Mouse (Mus musculus) regulatory T cell (primary cell): ENCODE measurements at regions not wholly inside any gene's neighbourhood (a gene's known extent, or its start where the extent isn't known, plus 50 kb on each side); places are given as distances from the start of the nearest gene placed in this dataset.

Experiments used
- in situ Hi-C: fragments of 300-600 bp; cut with MboI, MseI; formaldehyde crosslinking; loops from one replicate; pipeline ENCODE4 v1.15.1; 2025; ENCODE audit warnings: high pct_unique_total_duplicates

GRCm38 (mm10) chr16:25083729-25084128 lies 202.9 kb upstream of the Tprg start:
- in situ Hi-C loops = no loop called here

- in situ Hi-C loops = no loop called here
Observed at GRCm38 (mm10) chr16:25087741-25088648, 198.6 kb upstream of the Tprg start.

- in situ Hi-C loops = no loop called here
Observed at GRCm38 (mm10) chr16:25088649-25089019, 198.0 kb upstream of the Tprg start.

GRCm38 (mm10) chr16:25104165-25104564 lies 182.5 kb upstream of the Tprg start:
- in situ Hi-C loops = no loop called here

- in situ Hi-C loops = no loop called here
Observed at GRCm38 (mm10) chr16:25104603-25105002, 182.0 kb upstream of the Tprg start.

- in situ Hi-C loops = no loop called here
Observed at GRCm38 (mm10) chr16:25140164-25140563, 146.5 kb upstream of the Tprg start.

- in situ Hi-C loops = no loop called here
Observed at GRCm38 (mm10) chr16:25147486-25147885, 139.1 kb upstream of the Tprg start.

- in situ Hi-C loops = no loop called here
Observed at GRCm38 (mm10) chr16:25149186-25149585, 137.4 kb upstream of the Tprg start.

GRCm38 (mm10) chr16:25176870-25177269 lies 109.7 kb upstream of the Tprg start:
- in situ Hi-C loops = no loop called here

- in situ Hi-C loops = no loop called here
Observed at GRCm38 (mm10) chr16:25178055-25178454, 108.6 kb upstream of the Tprg start.

GRCm38 (mm10) chr16:25181939-25182338 lies 104.7 kb upstream of the Tprg start:
- in situ Hi-C loops = no loop called here

GRCm38 (mm10) chr16:25197079-25197478 lies 89.5 kb upstream of the Tprg start:
- in situ Hi-C loops = no loop called here

- in situ Hi-C loops = no loop called here
Observed at GRCm38 (mm10) chr16:25198844-25199243, 87.8 kb upstream of the Tprg start.

GRCm38 (mm10) chr16:25199984-25200383 lies 86.6 kb upstream of the Tprg start:
- in situ Hi-C loops = no loop called here

- in situ Hi-C loops = no loop called here
Observed at GRCm38 (mm10) chr16:25201094-25201770, 85.4 kb upstream of the Tprg start.

GRCm38 (mm10) chr16:25213250-25213649 lies 73.4 kb upstream of the Tprg start:
- in situ Hi-C loops = no loop called here

- in situ Hi-C loops = loop anchor here (5.0 kb wide), 1 partner anchor 47 kb away; no protein-coding TSS in a partner anchor
Observed at GRCm38 (mm10) chr16:25220552-25220951, 66.1 kb upstream of the Tprg start.

- in situ Hi-C loops = loop anchor here (5.0 kb wide), 1 partner anchor 42 kb away; no protein-coding TSS in a partner anchor
Observed at GRCm38 (mm10) chr16:25224801-25225200, 61.8 kb upstream of the Tprg start.
